Mouse (Mus musculus) CH12.LX (cell line): Measurements from ENCODE around the gene Spef2.

Source experiments
- CTCF ChIP-seq, 2 experiments: IDR thresholded peaks in 1 of 2; conservative IDR thresholded peaks in 1 of 2; 2 replicates each; pipeline ENCODE4 v1.5.1; 2011 to 2012; ENCODE audit warnings: low read depth in 2 of 2, low read length in 2 of 2, improper control_type of control experiment in 1 of 2, inconsistent platforms in 1 of 2, mild to moderate bottlenecking in 1 of 2, moderate library complexity in 1 of 2
- MAZ ChIP-seq: IDR thresholded peaks from 2 replicates; pipeline ENCODE4 v1.6.1; 2012; ENCODE audit warnings: low read depth, mild to moderate bottlenecking, inconsistent platforms, low read length, improper control_type of control experiment, moderate library complexity
- MXI1 ChIP-seq: IDR thresholded peaks from 2 replicates; pipeline ENCODE4 v1.6.1; 2011; ENCODE audit warnings: mild to moderate bottlenecking, low read depth, low read length, improper control_type of control experiment
- POLR2A ChIP-seq: IDR thresholded peaks from 2 replicates; pipeline ENCODE4 v1.6.1; 2011; ENCODE audit warnings: low read depth, mild to moderate bottlenecking, improper control_type of control experiment, low read length
- POLR2AphosphoS2 ChIP-seq: IDR thresholded peaks from 2 replicates; pipeline ENCODE4 v1.6.1; 2011; ENCODE audit warnings: low read depth, low read length, improper control_type of control experiment

DNA sequence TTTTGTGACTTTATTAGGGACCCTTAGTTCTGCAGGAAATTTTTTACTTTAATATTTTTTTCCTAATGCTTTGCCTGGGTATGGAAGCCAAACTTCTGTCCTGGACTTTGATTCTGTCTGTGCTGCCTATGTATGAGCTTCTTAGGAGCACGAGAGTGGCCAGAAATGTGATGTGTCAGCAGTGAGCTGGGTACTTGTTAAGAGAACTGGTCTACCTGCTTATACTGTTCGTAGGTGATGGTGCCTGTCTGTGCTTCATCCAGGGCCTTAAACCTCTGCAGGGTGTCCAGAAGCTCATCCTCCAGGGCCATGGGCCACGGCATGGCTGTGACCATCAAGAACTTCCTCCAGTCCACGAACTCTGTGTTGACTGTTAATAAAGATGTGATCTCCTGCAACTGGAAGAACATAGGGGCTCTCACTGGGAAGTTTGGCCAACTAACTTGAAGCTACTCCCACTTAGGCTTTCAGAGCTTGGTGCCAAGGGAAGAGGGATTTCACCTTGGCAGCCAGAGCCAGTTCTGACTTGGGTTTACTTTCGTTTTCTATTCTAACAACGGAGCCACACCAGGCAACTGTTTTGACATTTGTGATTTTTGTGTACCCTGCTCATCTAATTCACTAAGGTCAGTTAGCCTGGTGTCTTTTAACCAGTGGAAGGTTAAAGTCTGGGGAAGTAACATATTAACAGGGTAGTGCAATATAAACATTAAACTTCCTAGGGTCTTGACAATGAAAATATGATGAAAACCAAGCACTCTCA is 152.2 kb downstream of the Spef2 start:
- TF ChIP-seq POLR2AphosphoS2 (no peak), CTCF (conservative IDR thresholded peaks at IDR 0.05 in 1 of 2, IDR thresholded peaks at IDR 0.05 in 1 of 2; ENCODE audit: low read depth in 2 of 2, low read length in 2 of 2) (no peak), MAZ (no peak), MXI1 (no peak), POLR2A (no peak)
